Mouse (Mus musculus) fibroblast of lung, adult 2 months (primary cell): ENCODE measurements around the gene Aspdh.

Source experiments
- DNase-seq: peaks from one replicate; pipeline ENCODE4 v3.0.0-alpha.2; 2011; ENCODE audit warnings: low read depth

Gene Aspdh

GRCm38 (mm10) chr7:44471880-44472557 lies 6.8 kb downstream of the Aspdh start:
- DNase-seq: no peak

- DNase-seq: no peak
Observed at GRCm38 (mm10) chr7:44472558-44472885, 7.3 kb downstream of the Aspdh start.

GRCm38 (mm10) chr7:44472961-44473646 lies 7.9 kb downstream of the Aspdh start:
- no peak for DNase-seq

- no peak for DNase-seq
Observed at GRCm38 (mm10) chr7:44474419-44474818, 9.2 kb downstream of the Aspdh start.

GRCm38 (mm10) chr7:44475046-44475614 lies 9.9 kb downstream of the Aspdh start:
- DNase-seq: no peak

GRCm38 (mm10) chr7:44482836-44483435 lies 17.7 kb downstream of the Aspdh start:
- no peak for DNase-seq

- DNase-seq: no peak
Observed at GRCm38 (mm10) chr7:44484109-44484508, 18.9 kb downstream of the Aspdh start.

- DNase-seq: peak; percentile 32
Observed at GRCm38 (mm10) chr7:44484841-44485571, 19.8 kb downstream of the Aspdh start.

GRCm38 (mm10) chr7:44485572-44486195 lies 20.5 kb downstream of the Aspdh start:
- DNase-seq: no peak

- DNase-seq: no peak
Observed at GRCm38 (mm10) chr7:44486927-44487575, 21.9 kb downstream of the Aspdh start.

- no peak for DNase-seq
Observed at GRCm38 (mm10) chr7:44487936-44488335, 22.7 kb downstream of the Aspdh start.

- no peak for DNase-seq
Observed at GRCm38 (mm10) chr7:44488545-44488944, 23.4 kb downstream of the Aspdh start.

GRCm38 (mm10) chr7:44490281-44490680 lies 25.1 kb downstream of the Aspdh start:
- DNase-seq: no peak

GRCm38 (mm10) chr7:44491391-44491790 lies 26.2 kb downstream of the Aspdh start:
- no peak for DNase-seq

- no peak for DNase-seq
Observed at GRCm38 (mm10) chr7:44492166-44492826, 27.1 kb downstream of the Aspdh start.

- DNase-seq: no peak
Observed at GRCm38 (mm10) chr7:44494681-44495080, 29.5 kb downstream of the Aspdh start.

GRCm38 (mm10) chr7:44495086-44495485 lies 29.9 kb downstream of the Aspdh start:
- DNase-seq: no peak

- peak; percentile 92 for DNase-seq
Observed at GRCm38 (mm10) chr7:44495992-44496770, 31.0 kb downstream of the Aspdh start, which contains the start of the genes Emc10 and Fam71e1. TSS of gene Emc10 (minus strand) at chr7:44496529. TSS of gene Fam71e1 (plus strand) at chr7:44496581.

- DNase-seq: no peak
Observed at GRCm38 (mm10) chr7:44496771-44497109, 31.5 kb downstream of the Aspdh start.
